Mouse (Mus musculus): ENCODE data around the gene Olfr913.

The Olfr913 gene

GRCm38 (mm10) chr9:38592459-38592858, at the start of gene Olfr913:
TSS of gene Olfr913 (plus strand) at chr9:38592759.
- no peak for DNase-seq (ENCODE audit: extremely low spot score)

DNA sequence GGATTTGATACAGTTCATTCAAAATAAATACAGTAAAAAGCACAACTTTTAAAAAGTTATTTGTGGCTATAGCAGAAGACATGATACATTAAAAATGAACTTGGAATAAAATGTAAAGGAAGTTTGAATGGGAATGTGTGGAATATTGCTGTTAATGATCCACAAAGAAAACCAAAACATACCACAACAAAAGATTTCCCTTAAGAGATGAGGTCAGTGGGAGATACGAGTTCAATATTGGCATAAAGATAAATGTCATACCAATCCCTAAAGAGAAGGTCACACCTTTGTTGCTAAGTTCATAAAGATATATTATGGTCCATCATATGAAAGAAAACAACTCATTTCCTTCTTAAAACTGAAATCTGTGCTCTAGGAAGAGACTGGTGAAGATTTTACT, 12.7 kb upstream of the Olfr913 start, which contains the start of gene Olfr912:
TSS of gene Olfr912 (plus strand) at position 301 of the 400 bp plus-strand sequence.
- DNase-seq (ENCODE audit: extremely low spot score): no peak

DNA sequence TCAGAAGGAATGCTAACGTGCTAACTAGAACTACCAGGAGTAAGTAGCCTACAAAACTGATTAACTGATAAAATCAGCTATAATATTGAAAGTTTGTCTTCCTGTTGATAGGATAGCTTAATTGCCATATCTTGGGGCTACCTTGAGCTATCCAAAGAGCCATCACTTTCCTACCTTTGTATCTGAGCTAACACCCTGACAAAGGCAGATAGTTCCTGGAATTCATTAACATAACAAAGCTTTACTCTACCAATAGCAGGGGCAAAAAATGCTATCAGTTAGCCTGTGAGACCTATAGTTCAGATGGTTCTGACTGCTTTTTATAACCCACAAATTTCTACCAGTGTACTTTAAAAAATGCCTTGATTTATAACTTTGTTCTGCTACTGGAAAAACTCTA, 1.5 kb upstream of the Olfr913 start:
- DNase-seq (ENCODE audit: extremely low spot score): no peak

- DNase-seq (ENCODE audit: extremely low spot score): no peak
Measured at GRCm38 (mm10) chr9:38604802-38605201, 12.2 kb downstream of the Olfr913 start, which contains the start of gene Olfr914. TSS of gene Olfr914 (plus strand) at chr9:38605102.

GRCm38 (mm10) chr9:38632406-38632805, 39.8 kb downstream of the Olfr913 start:
- no peak for DNase-seq (ENCODE audit: extremely low spot score)
